Mouse (Mus musculus) kidney, postnatal 25 days (tissue): ENCODE measurements around the gene Itga3.

Experiments used
- DNase-seq, 2 experiments: peaks; one replicate each; pipeline ENCODE4 v3.0.0; 2021; ENCODE audit warnings: mixed read lengths in 2 of 2

The Itga3 gene

DNA sequence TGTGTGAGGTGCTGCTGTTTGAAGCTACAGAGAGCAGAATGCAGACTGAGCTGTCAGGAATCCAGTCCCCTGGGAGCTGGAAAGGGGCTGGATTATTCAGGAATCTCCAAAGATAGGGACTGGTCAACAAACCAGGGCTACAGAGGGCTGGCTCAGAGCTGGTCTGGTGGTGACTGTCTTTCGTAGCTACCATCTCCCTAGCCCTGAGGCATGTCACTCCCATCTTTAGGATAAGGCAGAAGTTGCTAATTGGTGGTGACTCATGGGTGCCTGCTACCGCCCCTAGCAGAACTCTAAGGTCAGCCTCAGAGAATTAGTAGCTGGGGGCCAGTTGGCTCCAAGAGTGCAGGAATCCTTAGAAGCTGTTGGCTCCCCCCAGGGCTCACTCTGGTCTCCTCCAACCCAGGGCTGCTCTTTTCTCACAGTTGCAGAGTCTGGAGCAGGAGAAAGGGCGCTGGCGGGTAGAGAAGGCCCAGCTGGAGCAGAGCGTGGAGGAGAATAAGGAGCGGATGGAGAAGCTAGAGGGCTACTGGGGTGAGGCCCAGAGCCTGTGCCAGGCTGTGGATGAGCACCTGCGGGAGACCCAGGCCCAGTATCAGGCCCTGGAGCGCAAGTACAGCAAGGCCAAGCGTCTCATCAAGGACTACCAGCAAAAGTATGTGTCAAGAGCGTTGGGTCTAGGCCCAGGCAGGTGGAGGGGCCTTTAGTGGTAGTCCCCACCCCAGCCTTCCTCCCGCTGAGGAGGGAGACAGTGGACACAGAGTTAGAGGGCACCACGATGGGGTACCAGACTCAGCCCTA, 72.3 kb downstream of the Itga3 start:
- DNase-seq, result no peak

DNA sequence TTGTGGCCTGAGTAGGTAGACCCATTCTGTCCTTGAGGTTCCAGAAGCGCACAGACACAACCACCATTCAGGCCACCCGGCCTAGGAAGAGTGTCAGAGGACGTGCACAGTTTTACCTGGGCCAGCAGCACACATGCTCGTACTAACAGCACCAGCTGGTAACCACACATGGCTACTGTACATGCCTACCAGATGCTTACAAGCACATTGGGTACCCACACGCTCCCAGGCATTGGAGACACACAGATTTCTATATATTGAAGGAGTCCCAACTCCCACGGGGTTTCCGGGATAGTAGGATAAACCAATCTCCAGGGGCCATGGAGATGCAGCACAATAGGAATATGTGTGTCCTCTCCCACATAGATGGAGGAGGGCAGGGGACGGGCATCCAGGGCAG, 73.9 kb downstream of the Itga3 start:
- no peak for DNase-seq

DNA sequence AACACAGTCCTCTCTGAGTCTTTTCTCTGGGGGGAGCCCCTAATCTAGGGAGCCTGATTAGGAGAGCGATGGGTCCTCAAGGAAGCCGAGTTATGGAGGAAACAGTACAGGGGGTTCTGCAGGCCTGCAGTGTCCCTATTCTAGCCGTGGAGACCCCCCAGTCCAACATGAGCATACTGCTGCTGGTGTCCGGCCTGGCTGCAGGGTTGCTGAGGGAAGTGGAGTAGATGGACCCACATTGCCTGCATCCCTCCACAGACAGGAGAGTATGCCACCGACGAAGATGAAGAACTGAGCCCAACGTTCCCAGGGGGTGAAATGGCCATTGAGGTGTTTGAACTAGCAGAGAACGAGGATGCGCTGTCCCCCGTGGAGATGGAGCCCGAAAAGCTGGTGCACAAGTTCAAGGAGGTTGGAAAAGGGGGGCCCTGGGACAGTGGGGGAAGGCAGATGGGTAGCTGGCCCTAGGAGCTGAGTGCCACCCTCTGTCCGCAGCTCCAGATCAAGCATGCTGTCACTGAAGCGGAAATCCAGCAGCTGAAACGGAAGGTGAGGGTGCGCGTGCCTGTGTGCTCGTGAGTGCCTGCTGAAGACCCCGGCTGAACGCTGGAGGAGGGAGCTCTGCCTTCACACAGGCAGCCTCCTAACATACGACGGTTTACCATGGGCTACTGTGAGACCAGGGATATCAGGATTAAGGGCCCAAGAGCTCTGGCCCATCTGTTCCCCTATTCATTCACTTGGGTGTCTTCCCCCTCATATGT, 74.8 kb downstream of the Itga3 start:
- DNase-seq, result no peak

DNA sequence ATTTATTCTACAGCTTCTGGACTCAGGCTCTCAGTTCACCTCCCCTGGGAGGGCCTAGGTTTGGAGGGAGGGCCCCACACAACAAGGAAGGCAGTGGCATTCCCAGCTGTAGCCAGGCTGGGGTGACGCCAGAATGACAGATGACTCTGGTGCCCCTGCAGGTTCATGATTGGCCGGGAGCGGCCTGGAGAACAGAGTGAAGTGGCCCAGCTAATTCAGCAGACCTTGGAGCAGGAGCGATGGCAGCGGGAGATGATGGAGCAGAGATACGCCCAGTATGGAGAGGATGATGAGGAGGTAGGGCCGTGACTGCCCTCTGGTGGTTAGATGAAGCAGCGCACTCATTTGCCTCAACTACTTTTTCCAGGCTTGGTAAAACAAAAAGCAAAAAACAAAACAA, 75.5 kb downstream of the Itga3 start:
- peak; percentile 81 to 86 for DNase-seq

DNA sequence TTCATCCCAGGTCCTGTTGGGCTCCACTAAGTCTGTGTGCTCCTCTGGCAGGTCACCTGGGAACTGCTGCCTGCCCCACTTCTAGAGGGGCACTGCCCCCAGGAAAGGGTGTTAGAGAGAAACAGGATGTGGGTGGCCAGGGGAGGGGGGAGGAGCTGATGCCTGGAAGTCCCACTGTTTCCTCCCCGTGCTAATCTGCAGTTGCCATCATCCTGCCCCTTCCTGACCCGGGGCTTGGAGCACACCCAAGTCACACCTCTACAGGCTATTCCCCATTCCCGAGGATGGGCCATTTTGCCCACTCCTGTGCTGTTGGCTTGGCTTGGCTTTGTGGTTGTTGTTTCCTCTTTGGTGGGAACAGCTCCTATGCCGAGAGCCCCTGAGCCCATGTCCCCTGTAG, 76.1 kb downstream of the Itga3 start:
- peak; percentile 77 to 86 for DNase-seq

DNA sequence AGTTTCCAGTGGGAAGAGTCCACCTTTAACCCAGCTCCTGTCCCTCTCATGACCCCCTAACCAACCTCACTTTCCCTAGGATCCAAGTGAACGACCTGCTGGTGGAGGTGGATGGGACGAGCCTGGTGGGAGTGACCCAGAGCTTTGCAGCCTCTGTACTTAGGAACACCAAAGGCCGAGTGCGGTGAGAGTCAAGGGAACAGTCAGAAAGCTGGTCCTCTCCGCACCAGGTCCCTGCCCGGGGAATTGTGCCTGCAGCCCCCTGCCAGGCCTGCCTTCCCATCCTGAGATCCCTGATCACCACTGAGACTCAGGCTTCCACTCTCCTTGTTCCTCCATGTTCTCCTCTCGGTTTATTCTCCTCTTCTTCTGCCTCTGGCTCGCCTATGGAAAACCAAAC, 76.5 kb downstream of the Itga3 start:
- DNase-seq, result no peak

DNA sequence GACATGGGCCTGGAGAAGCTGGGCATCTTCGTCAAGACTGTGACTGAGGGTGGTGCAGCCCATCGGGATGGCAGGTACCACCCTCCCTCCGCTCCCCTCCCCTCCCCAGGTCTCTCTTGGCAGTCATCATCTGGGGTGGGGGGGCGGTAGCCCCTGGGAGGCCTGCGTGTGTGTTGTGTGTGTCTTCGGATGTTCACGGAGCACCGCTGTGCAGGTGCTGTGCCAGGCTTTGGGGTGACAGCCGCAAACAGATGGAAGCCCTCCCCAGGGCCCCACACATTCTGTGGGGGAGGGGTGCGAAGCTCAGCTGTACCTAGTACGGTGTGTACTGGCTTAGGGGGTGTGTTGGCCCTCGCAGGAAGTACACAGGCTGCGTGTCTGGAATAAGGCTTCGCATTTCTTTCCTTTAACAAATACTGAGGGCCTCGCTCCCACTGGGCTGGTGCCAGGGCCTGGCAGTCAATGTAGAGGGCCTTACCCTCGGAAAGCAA, 78.5 kb downstream of the Itga3 start:
- no peak for DNase-seq

DNA sequence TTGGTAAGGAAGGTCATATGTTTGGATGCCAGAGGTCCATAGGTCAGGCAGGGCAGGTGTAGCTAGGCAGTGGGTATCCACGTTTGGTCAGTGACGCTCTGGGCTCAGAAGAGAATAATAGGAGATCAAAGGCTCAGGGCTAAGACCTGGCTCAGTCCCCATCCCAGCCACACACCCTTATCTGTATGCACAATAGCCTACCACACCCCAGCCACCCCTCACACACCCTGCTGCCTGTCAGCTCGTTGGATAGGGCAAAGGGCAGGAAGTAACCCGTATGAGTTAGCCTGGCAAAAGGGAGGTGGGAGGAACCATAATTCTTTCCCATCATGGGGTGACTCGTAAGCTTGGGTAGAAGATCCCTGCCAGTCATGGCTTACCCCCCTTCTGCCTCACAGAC, 79.0 kb downstream of the Itga3 start:
- DNase-seq, result no peak

DNA sequence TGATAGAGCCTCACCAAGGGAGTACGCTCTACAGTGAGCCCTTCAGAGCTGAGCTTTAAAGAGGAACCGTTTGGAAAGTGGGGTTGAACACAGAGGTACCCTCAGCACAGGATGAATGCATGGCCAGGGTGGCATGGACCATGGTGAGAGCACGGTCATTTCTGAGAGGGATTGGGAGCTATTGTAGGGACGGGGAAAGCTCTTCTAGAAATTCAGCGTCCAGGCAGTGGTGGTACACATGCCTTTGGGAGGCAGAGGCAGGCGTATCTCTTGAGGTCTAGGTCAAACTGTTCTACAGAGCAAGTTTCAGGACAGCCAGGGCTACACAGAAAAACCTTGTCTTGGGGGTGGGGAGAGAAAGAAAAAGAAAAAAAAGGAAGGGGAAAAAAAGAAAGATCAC, 79.6 kb downstream of the Itga3 start:
- DNase-seq, result no peak

DNA sequence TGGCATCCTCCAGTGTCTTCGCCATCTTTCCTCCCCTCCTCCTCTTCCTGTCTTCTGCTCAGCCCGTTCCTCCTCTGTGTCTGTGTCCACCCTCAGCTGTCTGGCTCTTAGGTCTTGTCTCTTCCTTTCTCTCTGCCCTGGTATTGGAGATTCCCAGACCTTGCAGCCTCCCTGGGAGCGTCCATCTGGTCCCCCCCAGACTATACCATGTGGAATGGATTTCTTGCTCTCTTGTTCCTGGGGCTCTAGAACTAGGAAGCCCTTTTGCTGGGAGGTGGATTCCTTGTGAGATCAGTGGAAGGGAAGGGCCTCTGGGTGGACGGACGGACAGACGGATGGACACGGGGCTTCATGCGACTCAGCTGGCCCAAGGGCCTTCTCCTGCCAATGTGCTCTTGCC, 80.5 kb downstream of the Itga3 start:
- DNase-seq, result no peak

DNA sequence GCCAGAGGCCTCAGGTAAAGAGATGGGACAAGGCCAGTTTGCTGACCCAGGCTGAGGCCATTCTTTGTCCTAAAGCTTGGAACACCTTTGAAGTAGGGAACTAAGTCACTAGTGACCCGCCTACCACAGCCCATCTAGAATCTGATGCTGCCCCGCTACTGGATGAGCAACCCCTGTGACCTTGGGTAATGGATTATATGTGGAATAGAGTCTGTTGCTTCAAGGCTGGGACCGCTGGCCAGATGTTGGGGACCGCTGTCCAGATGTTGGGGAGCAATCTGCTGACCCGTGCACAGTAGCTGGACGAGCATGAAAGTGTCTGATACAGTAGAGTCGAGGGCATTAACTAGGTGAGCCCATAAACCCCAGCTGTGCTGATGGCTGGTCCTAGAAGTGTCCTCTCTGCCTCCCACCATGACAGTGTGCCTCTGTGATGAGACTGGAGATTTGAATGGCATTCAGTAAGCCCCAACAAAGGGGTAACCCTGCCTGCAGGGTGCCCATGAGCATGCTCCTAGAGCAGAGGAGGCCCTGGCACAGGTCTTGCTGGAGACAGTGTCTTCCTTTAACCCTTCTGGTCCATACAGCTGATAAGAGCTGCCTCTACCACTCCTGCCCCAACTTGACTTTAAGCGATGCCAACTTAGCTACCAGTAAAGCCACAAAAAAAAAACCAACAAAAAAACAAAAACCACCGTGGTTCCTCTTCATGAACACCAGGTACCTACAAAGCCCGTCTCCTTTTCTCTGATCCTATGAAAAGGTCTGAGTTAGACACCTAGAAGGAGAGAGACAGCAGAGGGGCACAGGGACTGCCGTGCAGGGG, 81.4 kb downstream of the Itga3 start:
- DNase-seq, result no peak
